Mouse (Mus musculus) embryonic fibroblast, embryonic 13.5 days (primary cell): Measurements from ENCODE around the gene Mta3. TPM values are rescaled to one million over a fixed set of nuclear protein-coding genes. Genes with fewer than 3 reads are reported as not detected.
"Not testable (repeated sequence)": the region's sequence is repeated elsewhere in the genome, so short reads cannot be mapped to it uniquely, and the experiment has no call there.

Experiments
- H3K27ac ChIP-seq: 2 replicates; pipeline ENCODE4 v1.5.1; 2012; ENCODE audit warnings: low read length, control low read depth, inconsistent platforms; ENCODE audit not compliant: insufficient read depth
- H3K4me1 ChIP-seq: 2 replicates; pipeline ENCODE4 v1.6.1; 2011; ENCODE audit warnings: low read length; ENCODE audit not compliant: control insufficient read depth, insufficient read depth
- H3K4me3 ChIP-seq: 2 replicates; pipeline ENCODE4 v1.5.1; 2011; ENCODE audit warnings: mild to moderate bottlenecking, control low read depth, low read length; ENCODE audit not compliant: insufficient read depth
- CTCF ChIP-seq: IDR thresholded peaks from 2 replicates; pipeline ENCODE4 v1.5.1; 2011; ENCODE audit warnings: mild to moderate bottlenecking, control low read depth, low read length, moderate library complexity, borderline replicate concordance; ENCODE audit not compliant: insufficient read depth
- POLR2A ChIP-seq: IDR thresholded peaks from 2 replicates; pipeline ENCODE4 v1.6.1; 2011; ENCODE audit warnings: low read depth, mild to moderate bottlenecking, control low read depth, low read length, moderate library complexity
- polyA plus RNA-seq: library from polyadenylated mRNA; stranded (reverse); fragments of >200 nt; gene quantifications from 2 replicates; pipeline ENCODE4 v1.2.4, GENCODE M21; 2011; ENCODE audit warnings: low read depth; ENCODE audit not compliant: missing spikeins, insufficient read length

The Mta3 gene
- polyA plus RNA-seq, 1 experiment: 41.2 TPM

- H3K4me1 ChIP-seq: 0 out of 2 replicates have a peak, but pooled peaks cover 4% of the 10 kb centered on the region
- no peak for TF ChIP-seq CTCF
- TF ChIP-seq POLR2A: no peak
- no peak overlapping the region for H3K27ac ChIP-seq
- peak overlapping the region; percentile 7; the same call in 1 of the 2 replicates for H3K4me3 ChIP-seq
Measured at GRCm38 (mm10) chr17:83707372-83707771, 1.4 kb downstream of the Mta3 start.

- no peak for TF ChIP-seq POLR2A
- TF ChIP-seq CTCF: no peak
- Histone ChIP-seq H3K4me3 (no peak overlapping the region), H3K27ac (no peak overlapping the region), H3K4me1 (0 out of 2 replicates have a peak, but pooled peaks cover 4% of the 10 kb centered on the region)
Measured at GRCm38 (mm10) chr17:83707846-83708245, 1.9 kb downstream of the Mta3 start.

GRCm38 (mm10) chr17:83708256-83708655 is 2.3 kb downstream of the Mta3 start:
- Histone ChIP-seq H3K27ac (no peak overlapping the region), H3K4me3 (no peak overlapping the region), H3K4me1 (0 out of 2 replicates have a peak, but pooled peaks cover 4% of the 10 kb centered on the region)
- TF ChIP-seq CTCF (no peak), POLR2A (no peak)

- Histone ChIP-seq H3K4me3 (no peak overlapping the region), H3K27ac (no peak overlapping the region), H3K4me1 (0 out of 2 replicates have a peak, but pooled peaks cover 4% of the 10 kb centered on the region)
- TF ChIP-seq CTCF (no peak), POLR2A (no peak)
Measured at GRCm38 (mm10) chr17:83708891-83709290, 2.9 kb downstream of the Mta3 start.

- H3K27ac ChIP-seq, H3K4me1 ChIP-seq, H3K4me3 ChIP-seq: not testable (repeated sequence)
Measured at GRCm38 (mm10) chr17:83709517-83709916, 3.6 kb downstream of the Mta3 start.

- Histone ChIP-seq H3K27ac (no peak overlapping the region), H3K4me3 (no peak overlapping the region), H3K4me1 (0 out of 2 replicates have a peak, but pooled peaks cover 4% of the 10 kb centered on the region)
- no peak for TF ChIP-seq CTCF
- no peak for TF ChIP-seq POLR2A
Measured at GRCm38 (mm10) chr17:83710639-83711038, 4.7 kb downstream of the Mta3 start.

GRCm38 (mm10) chr17:83712341-83712740 is 6.4 kb downstream of the Mta3 start:
- Histone ChIP-seq H3K4me1 (0 out of 2 replicates have a peak, but pooled peaks cover 3% of the 10 kb centered on the region), H3K27ac (no peak overlapping the region), H3K4me3 (no peak overlapping the region)
- no peak for TF ChIP-seq POLR2A
- no peak for TF ChIP-seq CTCF

GRCm38 (mm10) chr17:83720449-83720848 is 14.5 kb downstream of the Mta3 start:
- no peak overlapping the region for H3K4me3 ChIP-seq
- no peaks in the 10 kb centered on the region for H3K4me1 ChIP-seq
- no peak overlapping the region for H3K27ac ChIP-seq
- TF ChIP-seq CTCF (no peak), POLR2A (no peak)

GRCm38 (mm10) chr17:83721157-83721556 is 15.2 kb downstream of the Mta3 start:
- no peak for TF ChIP-seq POLR2A
- no peak for TF ChIP-seq CTCF
- H3K27ac ChIP-seq: no peak overlapping the region

GRCm38 (mm10) chr17:83723064-83723463 is 17.1 kb downstream of the Mta3 start:
- Histone ChIP-seq H3K4me3 (no peak overlapping the region), H3K27ac (no peak overlapping the region), H3K4me1 (0 out of 2 replicates have a peak, but pooled peaks cover 2% of the 10 kb centered on the region)
- TF ChIP-seq CTCF: no peak
- no peak for TF ChIP-seq POLR2A

More at GRCm38 (mm10) chr17:83721157-83721556, 15.2 kb downstream of the Mta3 start:
- H3K4me3 ChIP-seq: no peak overlapping the region
- no peaks in the 10 kb centered on the region for H3K4me1 ChIP-seq

- H3K4me3 ChIP-seq: no peak overlapping the region
- TF ChIP-seq POLR2A: no peak
- TF ChIP-seq CTCF: no peak
Measured at GRCm38 (mm10) chr17:83726496-83726895, 20.5 kb downstream of the Mta3 start.

More at GRCm38 (mm10) chr17:83726496-83726895, 20.5 kb downstream of the Mta3 start:
- 0 out of 2 replicates have a peak, but pooled peaks cover 2% of the 10 kb centered on the region for H3K4me1 ChIP-seq
- no peak overlapping the region for H3K27ac ChIP-seq
